Mouse (Mus musculus) R1 (cell line): ENCODE measurements at regions not wholly inside any gene's neighbourhood (a gene's known extent, or its start where the extent isn't known, plus 50 kb on each side); places are given as distances from the start of the nearest gene placed in this dataset.

Experiments used
- DNase-seq: peaks from one replicate; pipeline ENCODE4 v3.0.0-alpha.2; 2018; ENCODE audit warnings: low read depth, low spot score

GRCm38 (mm10) chr4:107736866-107737265 lies 52.8 kb upstream of the Dmrtb1 start:
- DNase-seq: no peak

GRCm38 (mm10) chr4:107737907-107738306 lies 53.9 kb upstream of the Dmrtb1 start:
- DNase-seq: peak; percentile 66

GRCm38 (mm10) chr4:107738776-107739175 lies 54.7 kb upstream of the Dmrtb1 start:
- no peak for DNase-seq

- DNase-seq: no peak
These were observed 55.9 kb upstream of the Dmrtb1 start for GRCm38 (mm10) chr4:107739789-107740405.

GRCm38 (mm10) chr4:107743646-107744045 lies 58.4 kb upstream of the Lrp8 start:
- DNase-seq: no peak

GRCm38 (mm10) chr4:107746366-107746765 lies 55.7 kb upstream of the Lrp8 start:
- DNase-seq: no peak

GRCm38 (mm10) chr4:107746923-107747431 lies 55.1 kb upstream of the Lrp8 start:
- no peak for DNase-seq

- DNase-seq: no peak
These were observed 54.6 kb upstream of the Lrp8 start for GRCm38 (mm10) chr4:107747454-107747853.

GRCm38 (mm10) chr4:107747907-107748628 lies 54.0 kb upstream of the Lrp8 start:
- DNase-seq: no peak

- no peak for DNase-seq
These were observed 53.0 kb upstream of the Lrp8 start for GRCm38 (mm10) chr4:107749045-107749444.

- peak; percentile 67 for DNase-seq
These were observed 52.0 kb upstream of the Lrp8 start for GRCm38 (mm10) chr4:107750017-107750416.
